Mouse (Mus musculus) limb, embryonic 14.5 days (tissue): ENCODE measurements around the gene Meiob. TPM values are rescaled to one million over a fixed set of nuclear protein-coding genes. Genes with fewer than 3 reads are reported as not detected.

Experiments
- ATAC-seq: fragments of 200-750 bp; cut with Nextera tagmentation; 2 replicates; pipeline ENCODE4 v1.8.0; 2017; ENCODE audit warnings: low read depth, moderate number of reproducible peaks, moderate TSS enrichment; ENCODE audit not compliant: low FRiP score
- DNase-seq: peaks from one replicate; pipeline ENCODE4 v3.0.0-alpha.2; 2015; ENCODE audit warnings: low spot score
- H3K27ac ChIP-seq: fragments of 300-500 bp; sonication (generic); replicated peaks from 2 replicates; pipeline ENCODE4 v1.5.1; 2014; ENCODE audit warnings: low read depth, mild to moderate bottlenecking, low read length, moderate library complexity, mixed read lengths
- H3K27me3 ChIP-seq: fragments of 300-500 bp; sonication (generic); 2 replicates; pipeline ENCODE4 v1.6.1; 2014; ENCODE audit warnings: low read length, mixed read lengths; ENCODE audit not compliant: control insufficient read depth, insufficient read depth
- H3K36me3 ChIP-seq: fragments of 300-500 bp; sonication (generic); 2 replicates; pipeline ENCODE4 v1.6.1; 2014; ENCODE audit warnings: mild to moderate bottlenecking, low read length, moderate library complexity, mixed read lengths; ENCODE audit not compliant: control insufficient read depth, insufficient read depth
- H3K4me1 ChIP-seq: fragments of 300-500 bp; sonication (generic); 2 replicates; pipeline ENCODE4 v1.6.1; 2014; ENCODE audit warnings: antibody characterized with exemption, low read length, mixed read lengths; ENCODE audit not compliant: control insufficient read depth, insufficient read depth
- H3K4me2 ChIP-seq: fragments of 300-500 bp; sonication (generic); replicated peaks from 2 replicates; pipeline ENCODE4 v1.6.1; 2014; ENCODE audit warnings: low read depth, mild to moderate bottlenecking, low read length, moderate library complexity; ENCODE audit not compliant: severe bottlenecking
- H3K4me3 ChIP-seq: fragments of 300-500 bp; sonication (generic); replicated peaks from 2 replicates; pipeline ENCODE4 v1.5.1; 2014; ENCODE audit warnings: low read length
- H3K9ac ChIP-seq: fragments of 300-500 bp; sonication (generic); 2 replicates; pipeline ENCODE4 v1.6.1; 2014; ENCODE audit warnings: mild to moderate bottlenecking, low read depth, low read length, moderate library complexity; ENCODE audit not compliant: severe bottlenecking
- H3K9me3 ChIP-seq: fragments of 300-500 bp; sonication (generic); 2 replicates; pipeline ENCODE4 v1.6.1; 2016; ENCODE audit warnings: low read length; ENCODE audit not compliant: control insufficient read depth
- POLR2A ChIP-seq: fragments of 200-500 bp; IDR thresholded peaks from 2 replicates; pipeline ENCODE4 v1.8.0; 2012; ENCODE audit warnings: inconsistent platforms, mild to moderate bottlenecking, moderate library complexity, borderline replicate concordance; ENCODE audit not compliant: insufficient read depth, insufficient read length; ENCODE audit errors: extremely low read depth
- WGBS: fragments of 180-500 bp; shearing (Covaris S2); extraction: QIAGEN DNeasy Blood & Tissue Kit; methylation state at CpG from one replicate; pipeline ENCODE4 v1.1.7; 2014; 5-methylcytosine and 5-hydroxymethylcytosine counted together
- polyA plus RNA-seq, 2 experiments: library from polyadenylated mRNA; depleted of rRNA in 1 of 2; stranded (reverse) in 1 of 2; unstranded in 1 of 2; fragments of >200 nt; fragmentation: Nextera tagmentation in 1 of 2; extraction: Ambion mirVana in 1 of 2; gene quantifications; 2 replicates each; pipeline versions ENCODE4 v1.2.1 to v1.2.3; 2012 to 2014

Gene Meiob
- polyA plus RNA-seq, 2 experiments = not detected

- H3K27ac ChIP-seq = no peak overlapping the region
- ATAC-seq (no peak), DNase-seq (no peak)
- TF ChIP-seq POLR2A = no peak
- H3K4me1 ChIP-seq = no peaks in the 10 kb centered on the region
- 92% methylated on average over 2 of the region's 2 CpGs for WGBS
- H3K4me2 ChIP-seq = no peak overlapping the region
- no peak overlapping the region for H3K9ac ChIP-seq
- no peaks in the 10 kb centered on the region for H3K36me3 ChIP-seq
- no peak overlapping the region for H3K4me3 ChIP-seq
- H3K27me3 ChIP-seq = no peaks in the 10 kb centered on the region
- no peaks in the 10 kb centered on the region for H3K9me3 ChIP-seq
Observed at GRCm38 (mm10) chr17:24780821-24781220, 23.3 kb upstream of the Meiob start.

- Histone ChIP-seq H3K9ac (no peak overlapping the region), H3K27me3 (no peaks in the 10 kb centered on the region), H3K4me1 (no peaks in the 10 kb centered on the region), H3K4me3 (no peak overlapping the region), H3K27ac (no peak overlapping the region), H3K36me3 (no peaks in the 10 kb centered on the region), H3K4me2 (no peak overlapping the region), H3K9me3 (no peaks in the 10 kb centered on the region)
- ATAC-seq (no peak), DNase-seq (no peak)
- no peak for TF ChIP-seq POLR2A
- 54% methylated on average over 8 of the region's 8 CpGs for WGBS
Observed at GRCm38 (mm10) chr17:24792190-24792589, 11.9 kb upstream of the Meiob start.

- Histone ChIP-seq H3K36me3 (no peaks in the 10 kb centered on the region), H3K4me2 (no peak overlapping the region), H3K4me3 (no peak overlapping the region), H3K9me3 (no peaks in the 10 kb centered on the region), H3K27ac (no peak overlapping the region), H3K4me1 (no peaks in the 10 kb centered on the region), H3K9ac (no peak overlapping the region), H3K27me3 (no peaks in the 10 kb centered on the region)
- ATAC-seq (no peak), DNase-seq (no peak)
- 55% methylated on average over 12 of the region's 12 CpGs for WGBS
- no peak for TF ChIP-seq POLR2A
Observed at GRCm38 (mm10) chr17:24794791-24795190, 9.3 kb upstream of the Meiob start.

DNA sequence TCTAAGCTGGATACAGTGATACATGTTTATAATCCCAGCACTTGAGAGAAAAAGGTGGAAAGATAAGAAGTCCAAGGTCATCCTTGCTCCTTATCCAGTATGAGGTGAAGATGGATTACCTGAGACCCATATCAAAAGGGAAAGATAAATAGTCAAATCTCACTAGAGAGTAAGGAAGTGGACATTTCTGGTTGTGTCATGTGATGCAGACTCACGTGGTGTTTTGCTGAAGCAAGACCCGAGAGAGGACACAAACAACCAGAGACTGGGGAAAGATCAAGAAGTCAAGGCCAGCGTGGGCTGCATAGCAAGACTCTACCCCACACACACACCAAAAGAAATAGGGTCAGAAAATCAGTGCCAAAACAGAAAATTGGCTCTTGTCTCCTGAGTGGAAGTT, 7.1 kb upstream of the Meiob start:
- no peak for TF ChIP-seq POLR2A
- no peak overlapping the region for H3K9ac ChIP-seq
- H3K4me1 ChIP-seq = no peaks in the 10 kb centered on the region
- H3K4me2 ChIP-seq = no peak overlapping the region
- H3K27ac ChIP-seq = no peak overlapping the region
- no peaks in the 10 kb centered on the region for H3K27me3 ChIP-seq
- H3K36me3 ChIP-seq = no peaks in the 10 kb centered on the region
- DNase-seq (no peak), ATAC-seq (no peak)
- no peak overlapping the region for H3K4me3 ChIP-seq
- WGBS = 71% methylated on average over 3 of the region's 3 CpGs
- no peaks in the 10 kb centered on the region for H3K9me3 ChIP-seq

- TF ChIP-seq POLR2A = no peak
- no peaks in the 10 kb centered on the region for H3K36me3 ChIP-seq
- DNase-seq = no peak
- no peak overlapping the region for H3K4me3 ChIP-seq
- H3K4me1 ChIP-seq = no peaks in the 10 kb centered on the region
- H3K4me2 ChIP-seq = no peak overlapping the region
- no peaks in the 10 kb centered on the region for H3K27me3 ChIP-seq
- no peak overlapping the region for H3K9ac ChIP-seq
- H3K27ac ChIP-seq = no peak overlapping the region
- ATAC-seq = no peak
- no peaks in the 10 kb centered on the region for H3K9me3 ChIP-seq
- WGBS = 55% methylated on average over 9 of the region's 9 CpGs
Observed at GRCm38 (mm10) chr17:24798229-24798628, 5.9 kb upstream of the Meiob start.

DNA sequence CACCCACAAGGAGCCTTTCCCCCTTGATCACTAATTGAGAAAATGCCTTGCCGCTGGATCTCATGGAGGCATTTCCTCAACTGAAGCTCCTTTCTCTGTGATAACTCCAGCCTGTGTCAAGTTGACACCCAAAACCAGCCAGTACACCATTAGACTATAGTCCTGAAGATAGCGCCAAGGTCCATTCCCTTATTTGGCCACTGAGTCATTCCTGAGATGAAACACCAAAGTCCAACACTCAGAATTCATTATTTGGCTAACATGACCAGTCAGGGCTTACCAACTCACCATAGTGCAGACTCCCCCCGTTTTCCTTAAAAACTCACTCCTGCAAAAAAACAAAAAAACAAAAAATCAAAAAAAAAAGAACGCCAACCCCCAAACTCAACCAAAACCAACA, 4.6 kb upstream of the Meiob start:
- Histone ChIP-seq H3K27me3 (peaks cover 4% of the 10 kb centered on the region), H3K4me3 (no peak overlapping the region), H3K4me2 (no peak overlapping the region), H3K4me1 (no peaks in the 10 kb centered on the region), H3K27ac (no peak overlapping the region), H3K9ac (no peak overlapping the region), H3K9me3 (no peaks in the 10 kb centered on the region), H3K36me3 (no peaks in the 10 kb centered on the region)
- DNase-seq (no peak), ATAC-seq (no peak)
- TF ChIP-seq POLR2A = no peak
- 89% methylated on average over 4 of the region's 4 CpGs for WGBS
